Mouse (Mus musculus) kidney, postnatal 36 days (tissue): ENCODE measurements around the gene AL732309.1.

ENCODE experiments used
- DNase-seq, 2 experiments: peaks; one replicate each; pipeline ENCODE4 v3.0.0; 2021 to 2022; ENCODE audit warnings: mixed read lengths in 2 of 2

The AL732309.1 gene

DNA sequence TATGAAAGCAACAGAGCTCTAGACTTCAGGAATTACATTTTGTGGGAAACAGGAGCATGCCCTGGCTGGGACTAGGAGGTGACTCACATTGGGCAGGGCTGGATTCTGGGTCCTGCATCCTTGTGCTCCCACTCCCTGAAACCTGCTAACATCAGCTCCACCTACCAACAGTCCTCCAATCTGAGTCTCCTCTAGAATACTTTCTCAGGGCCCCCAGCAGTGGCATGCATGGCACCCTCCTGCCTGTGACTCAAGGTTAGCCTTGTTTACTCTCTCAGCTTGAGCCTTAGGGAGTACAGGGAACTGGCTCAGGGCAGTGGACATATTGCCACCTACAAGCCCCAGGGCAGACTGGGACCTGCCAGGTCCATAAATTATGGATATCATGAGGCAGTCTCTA lies 8.6 kb downstream of the AL732309.1 start:
- no peak for DNase-seq

DNA sequence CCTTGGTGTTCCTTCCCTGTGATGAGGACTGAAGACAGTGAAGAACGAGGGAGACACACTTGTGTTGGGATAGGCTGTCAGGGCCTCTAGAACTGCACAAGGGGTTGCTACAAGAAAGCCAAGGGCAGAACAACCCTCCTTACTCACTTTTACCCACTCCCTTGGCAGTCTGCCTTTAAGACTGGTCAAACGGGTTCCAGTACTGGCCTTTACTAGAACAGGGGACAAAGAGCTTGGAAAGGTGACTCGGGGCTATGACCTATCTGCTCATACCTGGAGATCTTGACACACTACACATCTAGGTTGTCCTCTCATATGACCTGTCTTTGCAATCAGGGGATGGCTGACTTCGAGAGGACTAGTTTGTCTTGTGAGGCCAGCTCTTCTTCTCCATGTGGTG lies 9.1 kb downstream of the AL732309.1 start:
- DNase-seq, result peak; percentile 71 to 78

DNA sequence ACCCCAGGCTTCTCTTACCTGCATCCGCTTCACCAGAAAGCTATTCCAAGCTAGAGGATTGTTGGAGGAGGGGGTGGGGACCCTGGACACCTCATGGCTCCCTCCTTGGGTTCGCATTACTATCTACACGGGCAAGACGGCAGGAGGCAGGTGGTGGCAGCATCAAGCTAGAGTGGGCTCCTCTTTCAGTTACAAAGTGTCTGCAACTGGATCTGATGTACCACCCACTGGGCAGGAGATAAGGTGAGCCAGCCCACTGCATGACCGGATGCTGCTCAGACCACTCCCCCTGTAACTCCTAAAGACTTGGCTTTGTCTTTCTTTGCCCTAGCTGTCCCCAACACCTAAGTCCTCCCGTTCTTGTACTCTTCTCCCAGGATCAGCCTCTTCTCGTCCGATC lies 10.0 kb downstream of the AL732309.1 start, which contains the start of gene Rnf224:
Gene Rnf224 (minus strand): TSS at position 174 of the 400 bp plus-strand sequence.
- no peak for DNase-seq

DNA sequence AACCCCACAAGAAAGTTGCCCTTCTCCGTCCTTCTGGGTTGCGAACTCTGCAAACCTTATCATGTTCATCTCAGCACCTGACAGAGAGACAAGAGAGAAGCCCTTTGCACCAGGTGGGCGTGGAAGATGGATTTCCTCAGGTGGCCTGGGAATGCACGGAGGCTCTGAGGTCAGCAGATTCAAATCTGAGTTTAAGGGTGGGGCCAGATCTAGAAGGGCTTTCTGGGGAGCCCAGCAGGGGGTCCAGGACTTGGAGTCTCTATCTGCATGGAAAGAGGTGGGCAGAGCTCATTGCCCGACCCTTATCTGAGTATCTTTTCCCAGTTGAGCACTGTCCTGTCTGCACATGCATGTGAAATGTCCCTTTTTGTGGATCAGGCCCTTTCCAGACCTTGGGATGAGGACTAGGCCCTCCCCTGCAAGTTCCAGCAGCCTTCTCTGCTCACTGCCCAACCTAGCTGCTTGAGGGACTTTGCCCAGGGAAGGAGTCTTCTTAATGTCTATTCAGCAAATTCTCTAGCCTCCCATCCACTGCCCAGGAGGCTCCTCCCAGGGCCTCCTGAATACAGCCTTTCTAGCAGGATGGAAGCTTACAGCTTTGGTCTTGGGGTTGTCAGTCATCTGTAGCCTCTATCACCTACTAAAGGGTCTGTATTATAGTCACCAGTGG lies 12.0 kb downstream of the AL732309.1 start:
- peak; percentile 61 to 82 for DNase-seq

DNA sequence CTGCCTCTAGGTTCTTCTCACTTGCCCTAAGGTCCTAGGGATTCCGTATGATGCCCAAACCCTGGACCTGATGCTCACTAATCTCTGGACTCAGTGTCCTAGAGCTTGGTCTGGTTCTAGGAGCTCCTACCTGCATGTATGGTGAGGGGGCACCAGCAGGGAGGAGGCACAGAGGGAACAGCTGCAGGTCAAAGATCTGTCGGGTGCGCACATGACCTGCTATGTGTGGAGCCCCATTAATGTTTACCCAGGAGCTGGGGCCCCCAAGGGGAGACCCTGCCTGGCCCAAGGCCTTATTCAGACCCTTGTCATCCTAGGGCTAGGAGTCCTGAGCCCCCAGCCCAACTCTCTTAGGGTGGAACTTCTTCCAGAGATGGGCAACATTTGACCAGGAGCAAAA lies 12.6 kb downstream of the AL732309.1 start, which contains the start of gene Slc34a3:
Gene Slc34a3 (minus strand): TSS at position 315 of the 400 bp plus-strand sequence.
- peak; percentile 64 to 66 for DNase-seq

DNA sequence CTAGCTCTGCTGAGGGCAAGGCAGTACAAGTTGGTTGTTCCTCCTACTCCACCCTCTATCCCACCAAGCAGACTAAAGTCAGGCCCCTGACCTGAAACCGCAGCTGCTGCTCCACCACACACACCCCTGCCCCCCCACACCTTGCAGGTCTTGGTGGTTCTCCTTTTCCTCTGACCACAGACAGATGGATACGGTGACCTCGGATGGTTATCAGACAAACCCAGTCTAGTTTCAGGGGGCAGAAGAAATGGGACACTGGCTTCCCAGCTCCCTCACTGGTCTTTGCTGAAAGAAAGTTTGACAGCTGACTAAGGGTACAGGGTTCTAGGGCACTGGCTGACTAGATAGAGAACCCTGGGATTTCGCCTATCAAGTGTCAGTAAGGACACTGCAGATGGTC lies 13.2 kb downstream of the AL732309.1 start:
- no peak for DNase-seq

DNA sequence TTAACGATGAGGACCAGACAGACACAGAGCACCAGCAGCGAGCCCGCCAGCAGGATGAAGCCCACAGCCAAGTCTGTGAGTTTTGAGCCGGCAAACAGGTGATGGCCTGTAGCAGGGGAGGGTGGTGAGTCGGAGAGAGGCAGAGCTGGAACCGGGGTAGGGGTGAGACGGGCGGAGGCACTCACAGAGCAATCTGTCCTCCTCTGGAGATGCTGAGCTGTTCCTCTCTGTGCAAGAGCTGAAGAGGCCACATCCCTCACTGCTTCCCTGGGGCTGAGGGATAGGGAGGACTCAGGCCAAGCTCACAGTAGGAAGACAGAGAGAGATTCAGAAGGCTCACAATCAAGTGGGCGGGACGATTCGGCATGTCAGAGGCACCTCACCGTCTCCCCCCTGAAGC lies 15.6 kb downstream of the AL732309.1 start:
- DNase-seq, result no peak

DNA sequence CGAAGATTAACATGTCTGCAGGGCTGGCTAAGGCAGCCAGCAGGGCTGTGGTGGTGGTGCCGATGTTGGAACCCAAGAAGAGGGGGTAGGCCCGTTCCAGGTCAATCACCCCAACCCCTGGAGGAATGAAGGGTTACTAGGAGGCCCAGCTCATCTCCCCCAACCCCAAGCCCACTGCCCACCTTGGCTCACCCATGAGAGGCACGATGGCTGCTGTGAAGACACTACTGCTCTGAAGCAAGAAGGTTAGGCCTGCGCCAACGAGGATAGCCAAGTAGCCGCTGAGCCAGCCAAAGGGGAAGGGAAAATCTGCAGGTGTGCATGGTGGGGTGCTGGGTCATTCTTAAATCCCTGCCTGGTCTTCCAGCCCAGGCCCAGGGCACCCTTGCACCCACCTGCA lies 16.1 kb downstream of the AL732309.1 start:
- DNase-seq, result no peak

DNA sequence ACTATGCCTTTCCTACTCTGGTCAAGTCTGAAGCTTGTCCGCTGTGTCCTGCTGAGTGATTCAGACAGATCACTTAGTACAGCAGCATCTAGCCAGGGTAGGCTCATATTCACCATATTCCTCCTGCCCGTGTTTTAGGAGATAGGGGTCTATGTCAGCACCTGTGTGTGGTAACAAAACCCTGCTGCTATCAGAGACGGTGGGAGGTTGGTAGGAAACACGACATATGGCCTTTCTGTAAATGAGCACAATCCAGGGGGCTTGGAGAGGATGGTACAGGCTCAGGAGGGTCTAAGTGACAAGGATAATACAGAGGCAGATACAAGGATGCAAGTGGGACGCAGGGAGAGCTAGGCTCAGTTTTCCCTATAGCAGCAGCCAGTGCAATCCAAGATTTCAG lies 17.1 kb downstream of the AL732309.1 start:
- no peak for DNase-seq

DNA sequence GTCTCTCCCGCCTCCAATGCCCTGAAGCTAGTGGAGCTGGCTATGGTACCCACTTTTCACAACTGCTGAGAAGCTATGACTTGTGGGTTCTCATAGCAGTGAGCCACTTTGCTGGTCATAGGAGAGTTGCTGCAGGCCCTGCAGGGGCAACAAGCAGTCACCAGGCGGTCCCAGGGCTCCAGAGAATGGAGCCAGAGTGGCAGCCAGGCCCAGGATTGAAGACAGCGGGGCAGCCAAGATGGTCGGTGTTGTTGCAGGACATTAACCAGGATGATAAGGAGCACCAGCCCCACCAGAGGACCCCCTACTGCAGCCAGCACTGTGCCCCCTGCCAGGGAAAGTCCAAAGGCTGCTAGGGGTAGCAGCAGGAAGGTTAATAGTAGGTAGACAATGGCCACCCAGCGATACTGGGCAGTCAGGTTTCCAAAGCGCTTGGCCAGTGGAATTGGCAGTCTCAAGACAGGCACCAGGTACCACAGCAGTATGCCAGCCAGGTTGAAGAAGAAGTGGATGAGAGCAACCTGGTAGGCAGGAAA lies 17.6 kb downstream of the AL732309.1 start:
- DNase-seq, result no peak

DNA sequence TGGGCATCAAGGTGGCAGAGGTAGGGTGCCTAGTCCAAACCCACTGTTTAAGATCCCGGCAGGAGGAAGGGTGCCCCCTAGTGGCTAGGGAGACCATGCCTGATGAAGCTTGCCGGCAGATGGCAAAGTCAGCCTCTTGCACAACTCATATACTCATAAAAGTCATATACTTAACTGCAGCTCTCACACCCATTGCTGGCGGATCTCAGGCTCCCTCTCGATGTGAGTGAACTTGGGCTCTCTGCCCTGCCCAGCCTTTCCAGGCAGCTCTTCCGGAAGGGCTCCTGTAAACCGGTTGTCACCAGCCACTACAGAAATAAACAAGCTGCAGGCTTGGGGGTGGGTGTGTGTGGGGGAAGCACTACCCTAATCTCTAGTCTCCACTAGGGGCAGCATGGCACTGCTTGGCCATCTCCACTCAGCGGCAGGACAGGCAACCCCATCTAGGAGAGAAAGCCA lies 18.2 kb downstream of the AL732309.1 start:
- DNase-seq, result peak; percentile 94 to 95

DNA sequence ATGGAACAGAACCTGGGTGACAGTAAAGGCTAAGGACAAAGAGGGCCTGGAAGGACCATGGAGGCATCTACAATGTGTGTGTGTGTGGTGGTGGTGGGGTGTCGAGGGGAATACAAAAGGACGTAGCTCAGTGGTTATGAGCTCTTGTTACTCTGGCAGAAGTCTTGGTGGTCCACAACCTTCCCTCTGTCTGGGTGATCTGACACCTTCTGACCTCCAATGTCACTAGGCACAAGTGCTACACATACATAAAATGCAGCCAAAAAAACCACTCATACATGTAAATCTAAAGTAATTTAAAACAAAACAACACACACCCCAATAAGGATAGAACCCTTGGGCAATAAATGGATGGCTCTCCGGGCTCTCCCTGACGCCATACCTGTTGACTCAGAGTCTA lies 19.3 kb downstream of the AL732309.1 start:
- no peak for DNase-seq

DNA sequence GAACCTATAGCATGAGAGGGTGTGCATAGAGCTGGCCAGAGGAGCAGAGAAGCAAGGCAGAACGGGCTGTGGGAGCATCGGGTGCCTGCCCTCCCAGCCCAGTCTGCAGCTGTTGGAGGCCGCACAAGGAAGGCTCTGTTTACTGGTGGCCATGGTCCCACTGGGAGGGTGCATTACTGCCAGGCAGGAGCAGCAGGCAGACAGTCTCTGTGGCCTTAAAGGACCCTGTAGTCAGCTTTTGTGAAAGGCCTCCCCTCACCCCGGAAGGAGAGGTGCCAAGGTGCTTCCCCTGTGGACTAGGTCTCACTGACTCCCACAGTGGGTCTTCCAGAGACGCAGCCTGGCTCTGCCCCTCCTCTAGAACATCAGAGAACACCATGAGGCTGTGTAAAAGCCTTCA lies 19.8 kb downstream of the AL732309.1 start:
- no peak for DNase-seq

DNA sequence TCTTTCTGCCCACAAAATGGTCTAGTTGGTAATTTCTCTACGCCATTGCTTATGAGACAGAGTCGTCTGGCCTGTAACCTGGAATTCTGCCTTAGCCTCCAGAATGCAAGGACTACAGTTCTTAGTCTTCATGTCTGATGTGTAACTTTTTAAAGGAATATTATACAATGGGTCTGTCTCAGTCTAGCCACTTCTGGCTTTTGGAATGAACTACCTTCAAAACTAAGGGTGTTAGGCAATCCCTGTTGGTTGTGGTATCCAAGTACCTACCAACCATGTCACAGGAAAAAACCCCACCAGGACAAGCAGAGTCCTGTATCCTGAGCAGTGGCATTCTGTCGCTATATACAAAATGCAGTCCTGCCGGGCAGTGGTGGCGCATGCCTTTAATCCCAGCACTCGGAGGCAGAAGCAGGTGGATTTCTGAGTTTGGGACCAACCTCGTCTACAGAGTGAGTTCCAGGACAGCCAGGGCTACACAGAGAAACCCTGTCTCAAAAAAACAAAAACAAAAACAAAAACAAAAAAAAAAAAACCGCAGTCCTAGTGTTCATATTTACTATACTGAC lies 20.8 kb downstream of the AL732309.1 start:
- DNase-seq, result no peak

DNA sequence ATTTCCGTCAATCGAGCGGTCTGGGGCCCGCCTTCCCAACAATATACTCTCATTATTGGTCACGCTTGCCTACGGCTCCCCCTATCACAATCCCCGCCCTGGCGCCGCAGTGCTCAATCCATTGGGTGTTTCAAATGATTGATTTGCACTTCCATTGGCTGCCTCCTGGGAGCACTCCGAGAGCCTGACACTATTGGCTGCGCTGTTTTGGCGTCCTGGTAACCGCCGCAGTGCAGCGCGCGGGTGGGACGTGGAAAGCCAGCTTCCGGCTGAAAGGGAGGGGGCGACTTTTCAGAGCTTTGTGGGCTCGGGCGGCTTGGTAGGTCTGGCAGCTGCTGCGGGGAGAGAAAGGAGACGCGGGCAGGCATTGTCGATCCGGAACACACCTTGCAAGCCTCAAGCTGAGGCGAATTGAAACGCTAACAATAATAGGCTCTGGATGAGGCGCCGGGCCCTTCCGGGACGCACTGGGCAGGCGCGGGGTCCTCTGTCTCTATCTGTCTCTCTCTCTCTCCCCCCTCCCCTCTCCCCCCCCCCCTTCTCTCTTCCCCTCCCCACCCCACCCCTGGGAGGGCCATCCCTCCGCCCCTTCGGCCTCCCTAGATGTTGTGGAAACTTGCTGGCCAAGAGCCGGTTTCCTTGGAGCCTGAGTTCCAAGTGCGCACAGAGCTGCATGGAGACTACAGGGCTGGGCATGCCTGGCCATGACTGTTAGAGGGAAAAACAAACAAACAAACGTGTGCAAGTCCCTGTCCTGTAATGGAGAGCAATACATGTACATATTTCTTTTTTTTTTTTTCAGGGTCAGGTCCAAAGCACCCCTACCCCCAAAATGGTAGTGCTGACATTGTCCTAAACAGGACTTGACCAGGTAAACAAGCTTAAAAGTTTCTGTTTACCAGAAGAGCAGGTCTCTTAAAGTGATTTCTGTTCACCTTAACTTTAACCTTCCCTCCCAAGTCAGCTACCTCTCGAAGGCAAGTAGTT lies 21.6 kb downstream of the AL732309.1 start:
- DNase-seq, result peak; percentile 96 to 100

DNA sequence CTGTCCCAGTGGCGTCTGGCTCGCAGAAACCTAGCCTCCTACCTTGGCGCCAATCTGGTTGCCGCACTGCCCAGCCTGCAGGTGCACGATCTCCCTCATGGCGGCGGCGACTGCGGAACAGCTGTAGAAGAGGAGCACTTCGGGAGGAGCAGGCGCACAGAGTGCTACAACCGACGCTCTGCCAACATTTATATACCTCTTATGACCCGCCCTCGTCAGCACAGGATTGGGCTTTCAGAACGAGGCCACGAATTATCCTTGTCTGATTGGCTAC lies 22.2 kb downstream of the AL732309.1 start, which contains the start of gene Tubb4b:
Gene Tubb4b (minus strand): TSS at position 211 of the 274 bp plus-strand sequence.
- no peak for DNase-seq

DNA sequence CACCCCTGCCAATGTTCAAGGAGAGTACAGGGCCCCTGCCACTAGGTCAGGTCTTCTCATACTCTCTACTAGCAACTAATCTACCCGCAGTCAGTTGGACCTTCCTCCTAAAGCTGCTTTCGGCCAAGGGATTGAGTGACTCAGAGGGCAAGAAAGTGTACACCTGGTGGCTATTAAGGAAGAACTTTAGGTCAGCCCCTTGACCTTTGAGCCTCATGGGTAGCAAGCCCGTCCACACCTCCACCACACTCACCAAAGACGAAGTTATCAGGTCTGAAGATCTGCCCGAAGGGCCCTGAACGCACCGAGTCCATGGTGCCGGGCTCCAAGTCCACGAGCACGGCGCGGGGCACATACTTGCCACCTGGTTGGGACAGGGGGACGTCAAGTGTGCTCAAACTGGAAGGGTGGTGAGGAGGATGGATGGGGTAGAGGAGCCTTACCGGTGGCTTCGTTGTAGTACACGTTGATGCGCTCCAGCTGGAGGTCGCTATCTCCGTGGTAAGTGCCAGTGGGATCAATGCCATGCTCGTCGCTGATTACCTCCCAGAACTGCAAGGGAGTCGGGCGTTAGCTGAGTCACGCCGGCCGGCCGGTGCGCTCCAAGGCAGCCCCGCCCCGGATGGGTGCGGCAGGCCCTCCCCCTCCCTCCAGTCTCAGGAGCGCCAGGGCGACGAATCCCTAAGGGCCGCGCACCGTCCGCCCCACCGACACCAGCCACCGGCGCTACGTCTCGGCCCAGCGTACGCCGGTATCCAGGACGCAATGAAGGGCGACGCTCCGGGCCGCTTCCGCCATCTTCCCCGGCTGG lies 22.8 kb downstream of the AL732309.1 start:
- DNase-seq, result peak; percentile 89 to 90

DNA sequence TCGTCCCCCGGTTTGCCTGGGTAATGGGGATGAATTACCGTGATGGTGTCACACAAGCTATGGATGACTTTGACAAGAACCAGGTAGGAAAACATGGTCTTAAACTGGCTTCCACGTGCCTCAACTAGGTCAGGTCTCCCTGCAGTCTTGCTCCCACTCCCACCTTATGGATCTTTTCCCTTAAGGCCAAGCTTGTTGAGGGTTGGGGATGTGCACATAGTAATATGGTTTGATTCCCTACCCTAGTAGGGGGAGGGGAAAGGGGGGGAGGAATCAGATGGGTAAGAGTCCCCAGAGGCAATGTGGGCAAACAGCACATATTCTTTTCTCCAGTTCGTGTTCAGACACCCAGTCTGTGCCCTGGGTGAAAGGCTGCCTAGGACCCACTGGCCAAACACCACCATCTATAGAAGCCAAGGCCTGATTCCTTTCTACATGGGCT lies 25.3 kb downstream of the AL732309.1 start:
- DNase-seq, result no peak

DNA sequence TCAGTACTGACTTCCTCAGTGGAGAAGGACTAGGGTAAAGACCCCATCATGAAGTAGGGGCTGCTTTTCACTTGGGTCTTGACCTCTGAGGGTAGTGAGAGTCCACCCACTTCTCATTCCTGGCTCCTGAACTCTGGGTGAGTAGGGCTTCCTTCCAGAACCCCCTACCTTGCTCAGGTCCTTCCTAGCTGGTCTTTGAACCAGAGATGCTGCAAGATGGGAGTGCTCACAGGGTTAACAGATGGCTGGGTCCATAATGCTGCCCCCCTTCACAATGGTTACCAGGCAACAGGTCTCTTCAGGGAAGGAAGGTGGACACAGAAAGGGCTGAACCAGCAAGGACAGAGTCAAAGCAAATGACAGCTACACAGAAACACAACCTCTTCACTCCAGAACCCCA lies 28.2 kb downstream of the AL732309.1 start, which contains the start of gene Fam166a:
Gene Fam166a (plus strand): TSS at position 301 of the 400 bp plus-strand sequence.
- DNase-seq, result no peak

DNA sequence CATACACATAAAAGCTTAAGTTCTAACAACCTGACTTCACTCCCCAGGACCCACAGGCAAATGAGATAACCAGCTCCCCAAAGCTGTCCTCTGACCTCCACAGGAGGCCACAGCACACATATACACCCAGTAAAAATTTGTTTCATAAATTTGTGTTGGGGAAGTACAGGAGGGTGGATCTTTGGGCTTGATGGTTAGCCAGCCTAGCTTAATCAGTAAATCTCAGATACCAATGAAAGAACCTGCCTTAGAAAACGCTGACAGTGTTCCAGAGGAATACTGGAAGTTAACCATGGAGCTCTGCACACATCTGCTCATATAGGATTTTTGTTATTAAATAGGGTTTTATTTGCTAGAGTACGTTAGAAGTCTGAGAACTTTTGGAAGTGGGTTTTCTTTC lies 29.0 kb downstream of the AL732309.1 start:
- DNase-seq, result no peak

DNA sequence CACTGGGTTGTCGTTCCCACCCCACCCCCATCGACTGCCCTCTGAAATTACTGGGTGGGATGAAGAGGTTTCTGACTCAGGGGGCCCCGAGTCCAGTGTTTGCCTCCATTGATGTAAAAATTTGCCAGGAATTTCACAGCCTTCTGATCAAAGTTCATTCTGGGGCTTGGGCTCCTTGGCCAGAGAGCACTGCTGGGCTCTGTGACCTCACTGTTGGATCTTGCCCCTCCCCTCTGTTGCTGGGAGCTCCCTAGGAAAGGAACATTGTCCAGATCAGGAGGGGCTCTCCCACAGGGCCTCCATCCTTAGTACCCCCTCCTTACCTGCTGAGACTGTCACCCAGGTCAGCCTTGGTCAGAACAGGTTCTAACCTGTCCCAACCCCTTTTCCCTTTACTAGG lies 32.2 kb downstream of the AL732309.1 start, which contains the start of gene Stpg3:
Gene Stpg3 (minus strand): TSS at position 194 of the 400 bp plus-strand sequence.
- peak; percentile 72 to 80 for DNase-seq

DNA sequence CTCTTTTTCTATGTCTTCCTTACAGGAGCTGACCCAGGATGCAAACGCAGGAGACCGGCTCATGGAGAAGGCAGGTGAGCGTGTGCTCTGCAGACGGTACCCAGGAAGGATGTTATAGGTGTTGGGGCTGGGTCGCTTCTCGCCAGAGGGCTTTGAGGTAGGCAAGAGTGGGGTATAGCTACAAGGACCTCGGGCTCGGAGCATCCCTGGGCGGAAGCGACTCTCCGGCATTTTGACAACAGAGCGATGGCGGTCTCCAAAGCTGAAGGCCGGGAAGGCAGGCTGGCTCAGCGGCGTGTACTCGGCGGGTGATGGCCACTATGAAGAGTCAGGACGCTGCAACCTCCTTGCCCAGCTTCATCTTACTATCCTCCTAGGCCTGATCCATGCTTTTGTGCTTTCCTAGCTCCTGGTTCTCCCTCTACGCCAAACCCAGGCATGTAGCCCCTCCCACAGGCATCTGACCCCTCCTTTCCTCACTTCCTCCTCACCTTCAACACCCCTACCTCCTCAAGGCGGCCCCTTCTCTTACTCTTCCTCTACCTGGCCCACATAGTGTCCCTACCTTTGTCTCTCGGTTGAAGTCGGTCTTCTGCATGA lies 33.3 kb downstream of the AL732309.1 start:
- no peak for DNase-seq
